Comparison of ENCODE assay signal across 10 mouse cellular contexts in the genomic region with DNA sequence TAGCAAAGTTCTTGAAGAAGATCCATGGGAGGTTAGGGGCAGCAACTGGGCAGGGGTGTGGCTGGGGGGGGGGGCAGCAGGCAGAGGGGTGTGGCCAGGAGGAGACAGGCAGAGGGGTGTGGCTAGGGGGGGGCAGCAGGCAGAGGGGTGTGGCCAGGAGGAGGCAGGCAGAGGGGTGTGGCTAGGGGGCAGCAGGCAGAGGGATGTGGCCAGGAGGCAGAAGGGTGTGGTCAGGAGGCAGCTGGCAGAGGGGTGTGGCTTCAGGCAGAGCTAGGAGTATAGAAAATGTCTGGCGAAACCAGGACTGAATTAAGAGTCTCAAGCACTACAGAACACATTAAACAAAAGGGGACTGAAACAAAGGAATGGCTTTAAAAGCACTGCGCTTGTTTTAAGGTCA. TPM values are rescaled to one million over a fixed set of nuclear protein-coding genes. Genes with fewer than 3 reads are reported as not detected.
A peak's percentile ranks its signal among the peaks of the same experiment; 100 is the strongest.
DNase-seq lines count a peak whose midpoint lies in the region; ATAC-seq and TF ChIP-seq lines count a peak whose summit lies in the region.
"Had no signal": no experiment of that assay in that cellular context is flagged by ENCODE, and none has a peak within 500 bp of the region (broad histone marks: within the 10 kb centered on the region; RNA-seq: fewer than 3 reads in every experiment).

No protein-coding gene starts in this region.

- no peak overlapping the region for H3K27ac ChIP-seq in heart, embryonic 10.5 days
- H3K27ac ChIP-seq in liver, embryonic 14.5 days = no peak overlapping the region
- H3K27ac ChIP-seq in left cerebral cortex, adult 2 months = no peak overlapping the region
- H3K27ac ChIP-seq: heart, embryonic 13.5 days had no signal

- 28% methylated on average over 2 of the region's 2 CpGs for WGBS in heart, embryonic 10.5 days
- 21% methylated on average over 2 of the region's 2 CpGs for WGBS in liver, embryonic 14.5 days (ENCODE audit: insufficient replicate concordance)

- TF ChIP-seq CTCF in liver, embryonic 14.5 days (IDR thresholded peaks at IDR 0.05; ENCODE audit: low read depth) = no peak
- no peak for TF ChIP-seq CTCF in left cerebral cortex, adult 2 months (IDR thresholded peaks at IDR 0.05)

- peak; percentile 90 for DNase-seq in heart, embryonic 10.5 days (ENCODE audit: low spot score)
- no peak for DNase-seq in heart, postnatal 4 days
- peak; percentile 67 for DNase-seq in A20 (ENCODE audit: low read depth, low spot score)
- peak; percentile 62 for DNase-seq in embryo, embryonic 9.5 days (ENCODE audit: extremely low spot score)
- peak; percentile 31 to 40 (median 33) for DNase-seq in liver, embryonic 14.5 days (ENCODE audit: low read depth in 3 of 3, low spot score in 3 of 3)
- no peak for DNase-seq in left cerebral cortex, adult 2 months (ENCODE audit: extremely low spot score in 1 of 2, low spot score in 2 of 2)
- DNase-seq in adrenal gland, postnatal 25 days = no peak
- DNase-seq in heart, adult 8-10 months (ENCODE audit: low spot score) = no peak

- peak; percentile 78 for ATAC-seq in liver, embryonic 14.5 days (ENCODE audit: insufficient read depth)
- ATAC-seq: Patski had no signal

- no peaks in the 10 kb centered on the region for H3K9me3 ChIP-seq in heart, embryonic 10.5 days
- H3K9me3 ChIP-seq in liver, embryonic 14.5 days (ENCODE audit: control insufficient read depth, low read length) = no peaks in the 10 kb centered on the region
- H3K9me3 ChIP-seq: heart, embryonic 13.5 days had no signal

- no peak overlapping the region for H3K4me3 ChIP-seq in heart, embryonic 10.5 days
- no peak overlapping the region for H3K4me3 ChIP-seq in liver, embryonic 14.5 days (ENCODE audit: insufficient read depth in 1 of 2, low read depth in 2 of 2, low read length in 2 of 2)
- H3K4me3 ChIP-seq in left cerebral cortex, adult 2 months = no peak overlapping the region
- H3K4me3 ChIP-seq: heart, embryonic 13.5 days had no signal

- H3K27me3 ChIP-seq in heart, embryonic 10.5 days (ENCODE audit: insufficient read depth, poor library complexity, severe bottlenecking) = no peaks in the 10 kb centered on the region
- H3K27me3 ChIP-seq in liver, embryonic 14.5 days (ENCODE audit: control insufficient read depth, insufficient read depth, low read length) = no peaks in the 10 kb centered on the region

- no peaks in the 10 kb centered on the region for H3K36me3 ChIP-seq in heart, embryonic 10.5 days
- no peaks in the 10 kb centered on the region for H3K36me3 ChIP-seq in liver, embryonic 14.5 days (replicated peaks; ENCODE audit: control insufficient read depth, insufficient read depth, low read depth)
- H3K36me3 ChIP-seq: heart, embryonic 13.5 days had no signal

- no peak overlapping the region for H3K4me2 ChIP-seq in liver, embryonic 14.5 days (ENCODE audit: low read depth)
- H3K4me2 ChIP-seq: heart, embryonic 13.5 days had no signal

- H3K4me1 ChIP-seq in heart, embryonic 10.5 days = peaks cover 32% of the 10 kb centered on the region
- H3K4me1 ChIP-seq in liver, embryonic 14.5 days (replicated peaks; ENCODE audit: control insufficient read depth in 2 of 2, insufficient read depth in 2 of 2, low read length in 1 of 2) = peaks cover 7% of the 10 kb centered on the region in 2 experiments

- intact Hi-C loops in left cerebral cortex, adult 2 months (cut with DNase I) = loop anchor here (10.0 kb wide), 1 partner anchor 529 kb away; no protein-coding TSS in a partner anchor

- TF ChIP-seq EP300 in liver, embryonic 14.5 days (IDR thresholded peaks at IDR 0.05; ENCODE audit: low read depth) = no peak

- H3K9ac ChIP-seq in liver, embryonic 14.5 days (replicated peaks) = no peak overlapping the region
- H3K9ac ChIP-seq: heart, embryonic 13.5 days had no signal

RNA-seq across cellular contexts. Expression of gene Bdkrb1, which starts 19.4 kb away (rescaled TPM):
- polyA plus RNA-seq in heart, embryonic 10.5 days (2016; fragmentation: Nextera tagmentation; extraction: Ambion mirVana) = 0.22 TPM in 1 of 2 replicates, not detected in the other
- not detected for total RNA-seq in heart, postnatal 4 days (2021)
- polyA plus RNA-seq in liver, embryonic 14.5 days (2012; rRNA removed) = not detected in 2 replicates
- polyA plus RNA-seq in liver, embryonic 14.5 days (2014; fragmentation: Nextera tagmentation; extraction: Ambion mirVana) = not detected in 2 replicates
- not detected for total RNA-seq in left cerebral cortex, adult 2 months (2021)
- not detected in 2 replicates for total RNA-seq in adrenal gland, postnatal 25 days (2021)
- not detected for total RNA-seq in heart, adult 8-10 months (2022)
- polyA plus RNA-seq: heart, embryonic 13.5 days had no signal

RNA-seq across cellular contexts. Expression of gene Bdkrb2, which starts 20.5 kb away (rescaled TPM):
- 1.4 and 2.4 TPM in 2 replicates for polyA plus RNA-seq in heart, embryonic 10.5 days (2016; fragmentation: Nextera tagmentation; extraction: Ambion mirVana)
- 1 to 10 TPM; 2.1 to 2.5 TPM for total RNA-seq in heart, postnatal 4 days (2021)
- polyA plus RNA-seq in liver, embryonic 14.5 days (2012; rRNA removed) = 0.01 TPM in 1 of 2 replicates, not detected in the other
- not detected in 2 replicates for polyA plus RNA-seq in liver, embryonic 14.5 days (2014; fragmentation: Nextera tagmentation; extraction: Ambion mirVana)
- under 1 TPM; 0.40 to 0.45 TPM for total RNA-seq in left cerebral cortex, adult 2 months (2021)
- 9.5 and 10.8 TPM in 2 replicates for total RNA-seq in adrenal gland, postnatal 25 days (2021)
- under 1 TPM; 0.26 to 0.44 (median 0.33) TPM for total RNA-seq in heart, adult 8-10 months (2022)

Comparison
In these comparisons a context has a peak if more than half of its experiments do, and no peak if none do; other contexts are left out.
1. DNase-seq: peak in heart, embryonic 10.5 days (single experiment), A20 (single experiment), embryo, embryonic 9.5 days (single experiment) and liver, embryonic 14.5 days (3 of 3); none in heart, postnatal 4 days (single experiment), left cerebral cortex, adult 2 months (0 of 2), adrenal gland, postnatal 25 days (single experiment) and heart, adult 8-10 months (single experiment).